Mouse (Mus musculus) limb, embryonic 14.5 days (tissue): Measurements from ENCODE around the gene Tmcc3. TPM values are rescaled to one million over a fixed set of nuclear protein-coding genes. Genes with fewer than 3 reads are reported as not detected.
A peak's percentile ranks its signal among the peaks of the same experiment; 100 is the strongest.

Experiments used
- ATAC-seq: fragments of 200-750 bp; cut with Nextera tagmentation; 2 replicates; pipeline ENCODE4 v1.8.0; 2017; ENCODE audit warnings: low read depth, moderate number of reproducible peaks, moderate TSS enrichment; ENCODE audit not compliant: low FRiP score
- DNase-seq: peaks from one replicate; pipeline ENCODE4 v3.0.0-alpha.2; 2015; ENCODE audit warnings: low spot score
- H3K27ac ChIP-seq: fragments of 300-500 bp; sonication (generic); replicated peaks from 2 replicates; pipeline ENCODE4 v1.5.1; 2014; ENCODE audit warnings: low read depth, mild to moderate bottlenecking, low read length, moderate library complexity, mixed read lengths
- H3K27me3 ChIP-seq: fragments of 300-500 bp; sonication (generic); 2 replicates; pipeline ENCODE4 v1.6.1; 2014; ENCODE audit warnings: low read length, mixed read lengths; ENCODE audit not compliant: control insufficient read depth, insufficient read depth
- H3K36me3 ChIP-seq: fragments of 300-500 bp; sonication (generic); 2 replicates; pipeline ENCODE4 v1.6.1; 2014; ENCODE audit warnings: mild to moderate bottlenecking, low read length, moderate library complexity, mixed read lengths; ENCODE audit not compliant: control insufficient read depth, insufficient read depth
- H3K4me1 ChIP-seq: fragments of 300-500 bp; sonication (generic); 2 replicates; pipeline ENCODE4 v1.6.1; 2014; ENCODE audit warnings: antibody characterized with exemption, low read length, mixed read lengths; ENCODE audit not compliant: control insufficient read depth, insufficient read depth
- H3K4me2 ChIP-seq: fragments of 300-500 bp; sonication (generic); replicated peaks from 2 replicates; pipeline ENCODE4 v1.6.1; 2014; ENCODE audit warnings: low read depth, mild to moderate bottlenecking, low read length, moderate library complexity; ENCODE audit not compliant: severe bottlenecking
- H3K4me3 ChIP-seq: fragments of 300-500 bp; sonication (generic); replicated peaks from 2 replicates; pipeline ENCODE4 v1.5.1; 2014; ENCODE audit warnings: low read length
- H3K9ac ChIP-seq: fragments of 300-500 bp; sonication (generic); 2 replicates; pipeline ENCODE4 v1.6.1; 2014; ENCODE audit warnings: mild to moderate bottlenecking, low read depth, low read length, moderate library complexity; ENCODE audit not compliant: severe bottlenecking
- H3K9me3 ChIP-seq: fragments of 300-500 bp; sonication (generic); 2 replicates; pipeline ENCODE4 v1.6.1; 2016; ENCODE audit warnings: low read length; ENCODE audit not compliant: control insufficient read depth
- POLR2A ChIP-seq: fragments of 200-500 bp; IDR thresholded peaks from 2 replicates; pipeline ENCODE4 v1.8.0; 2012; ENCODE audit warnings: inconsistent platforms, mild to moderate bottlenecking, moderate library complexity, borderline replicate concordance; ENCODE audit not compliant: insufficient read depth, insufficient read length; ENCODE audit errors: extremely low read depth
- WGBS: fragments of 180-500 bp; shearing (Covaris S2); extraction: QIAGEN DNeasy Blood & Tissue Kit; methylation state at CpG from one replicate; pipeline ENCODE4 v1.1.7; 2014; 5-methylcytosine and 5-hydroxymethylcytosine counted together
- polyA plus RNA-seq, 2 experiments: library from polyadenylated mRNA; depleted of rRNA in 1 of 2; stranded (reverse) in 1 of 2; unstranded in 1 of 2; fragments of >200 nt; fragmentation: Nextera tagmentation in 1 of 2; extraction: Ambion mirVana in 1 of 2; gene quantifications; 2 replicates each; pipeline versions ENCODE4 v1.2.1 to v1.2.3; 2012 to 2014

Gene Tmcc3
- polyA plus RNA-seq, 2 experiments, result 10.5 to 18.2 TPM

DNA sequence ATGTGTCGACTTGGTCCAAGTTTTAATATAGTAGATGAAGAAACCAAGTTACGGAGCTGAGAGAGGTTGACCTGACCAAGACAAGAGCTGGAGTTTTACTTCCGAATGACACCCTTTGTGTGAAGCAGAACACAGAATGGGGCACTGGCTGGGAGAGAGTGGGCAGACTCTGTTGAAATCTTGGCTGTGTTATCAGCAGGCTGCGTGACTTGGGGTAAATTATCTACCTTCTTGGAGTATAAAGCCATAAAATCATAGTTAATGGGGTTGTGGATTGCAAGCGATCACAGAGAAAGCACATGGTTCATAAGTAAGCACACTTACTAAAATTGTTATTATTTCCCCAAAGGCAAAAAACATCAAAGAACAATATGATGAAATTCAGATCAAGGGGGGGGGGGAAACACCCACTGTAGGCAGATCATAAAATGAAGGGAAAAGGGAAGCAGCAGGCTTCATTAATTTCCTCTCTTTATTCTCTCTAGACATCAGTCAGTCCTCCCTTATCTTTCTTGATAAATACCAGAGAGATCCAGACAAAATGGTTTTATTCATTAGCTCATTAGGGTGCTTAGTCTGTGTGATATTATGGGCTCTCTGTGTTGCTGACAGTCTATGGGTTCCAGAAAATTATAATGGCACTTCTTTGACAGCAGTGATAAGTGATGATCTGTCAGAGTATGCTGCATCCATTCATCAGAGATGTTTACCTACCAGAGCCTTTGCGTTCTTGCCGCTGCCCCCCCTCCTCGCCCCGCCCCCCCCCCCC is 1.1 kb upstream of the Tmcc3 start:
- H3K4me3 ChIP-seq, result no peak overlapping the region
- H3K27ac ChIP-seq, result no peak overlapping the region
- H3K9me3 ChIP-seq, result no peaks in the 10 kb centered on the region
- no peak for DNase-seq
- no peaks in the 10 kb centered on the region for H3K36me3 ChIP-seq
- no peak for TF ChIP-seq POLR2A
- H3K9ac ChIP-seq, result no peak overlapping the region
- ATAC-seq, result no peak
- H3K27me3 ChIP-seq, result peaks cover 22% of the 10 kb centered on the region
- H3K4me1 ChIP-seq, result peaks cover 7% of the 10 kb centered on the region; the same call in 1 of the 2 replicates
- WGBS, result 56% methylated on average over 7 of the region's 9 CpGs
- H3K4me2 ChIP-seq, result no peak overlapping the region

DNA sequence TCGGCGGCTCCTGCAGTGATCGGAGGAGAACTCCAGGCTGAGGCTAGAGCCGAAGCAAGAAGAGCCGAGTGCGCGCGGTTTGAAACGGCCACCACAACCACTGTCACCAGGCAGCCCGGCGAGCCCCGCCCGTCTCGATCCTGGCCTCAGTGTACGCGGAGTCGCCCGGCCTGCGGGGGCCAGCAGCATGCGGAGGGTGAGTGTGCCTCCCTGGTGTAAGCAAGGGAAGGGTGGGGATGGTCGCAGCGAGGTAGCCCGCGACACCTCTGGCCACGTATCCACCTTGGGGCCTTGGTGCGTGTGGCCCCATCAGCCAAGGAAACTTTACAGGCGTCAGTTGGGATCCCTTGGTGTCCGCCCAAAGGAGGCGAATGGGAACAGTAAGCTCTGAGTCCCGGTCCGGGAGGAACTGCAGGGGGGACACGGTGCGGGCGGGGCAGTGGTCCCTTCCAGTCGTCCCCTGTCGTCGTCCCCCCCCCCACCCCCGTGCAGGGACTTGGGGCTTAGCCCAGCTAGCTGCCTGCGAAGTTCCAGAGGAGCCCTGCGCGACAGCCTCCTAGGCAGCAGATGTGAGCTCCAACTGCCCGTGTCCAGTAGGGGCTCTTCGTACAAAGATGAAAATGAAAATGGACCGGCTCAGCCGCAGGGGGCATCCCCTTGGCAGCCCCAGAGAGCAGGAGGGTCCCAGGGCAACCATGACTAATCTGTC is 412 bp downstream of the Tmcc3 start:
- H3K4me1 ChIP-seq, result peaks cover 7% of the 10 kb centered on the region; the same call in 1 of the 2 replicates
- no peaks in the 10 kb centered on the region for H3K9me3 ChIP-seq
- ATAC-seq (no peak), DNase-seq (no peak)
- no peak for TF ChIP-seq POLR2A
- H3K27ac ChIP-seq, result no peak overlapping the region
- H3K4me3 ChIP-seq, result peak overlapping the region; percentile 41
- peak overlapping the region; percentile 50 for H3K9ac ChIP-seq
- peak overlapping the region; percentile 86 for H3K4me2 ChIP-seq
- H3K36me3 ChIP-seq, result no peaks in the 10 kb centered on the region
- 2% methylated on average over 43 of the region's 45 CpGs for WGBS
- peaks cover 22% of the 10 kb centered on the region for H3K27me3 ChIP-seq

DNA sequence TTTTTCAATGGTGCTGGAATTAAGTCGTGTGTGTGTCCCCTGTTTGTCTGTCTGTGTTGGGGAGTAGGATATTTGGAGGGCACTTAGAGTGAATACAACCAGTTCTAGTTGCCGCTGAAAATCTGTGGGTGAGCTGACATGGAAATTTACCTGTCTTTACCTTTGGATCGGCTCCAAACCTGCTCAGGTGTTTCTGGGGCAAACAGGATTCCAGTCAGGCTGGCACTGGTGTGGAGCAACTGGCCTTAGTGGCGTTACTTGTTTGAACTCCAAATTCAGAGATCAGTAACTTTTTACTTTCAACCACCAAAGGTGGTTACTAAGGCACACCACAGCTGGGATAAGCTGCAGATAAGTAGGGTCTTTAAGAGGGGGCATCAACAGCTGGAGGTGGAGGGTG is 1.4 kb downstream of the Tmcc3 start:
- WGBS, result 77% methylated on average over 4 of the region's 4 CpGs
- DNase-seq, result no peak
- TF ChIP-seq POLR2A, result no peak
- no peak overlapping the region for H3K27ac ChIP-seq
- no peak overlapping the region for H3K4me2 ChIP-seq
- H3K4me3 ChIP-seq, result no peak overlapping the region
- ATAC-seq, result no peak
- no peak overlapping the region for H3K9ac ChIP-seq
- H3K36me3 ChIP-seq, result no peaks in the 10 kb centered on the region
- peaks cover 7% of the 10 kb centered on the region; the same call in 1 of the 2 replicates for H3K4me1 ChIP-seq
- peaks cover 22% of the 10 kb centered on the region for H3K27me3 ChIP-seq
- no peaks in the 10 kb centered on the region for H3K9me3 ChIP-seq

DNA sequence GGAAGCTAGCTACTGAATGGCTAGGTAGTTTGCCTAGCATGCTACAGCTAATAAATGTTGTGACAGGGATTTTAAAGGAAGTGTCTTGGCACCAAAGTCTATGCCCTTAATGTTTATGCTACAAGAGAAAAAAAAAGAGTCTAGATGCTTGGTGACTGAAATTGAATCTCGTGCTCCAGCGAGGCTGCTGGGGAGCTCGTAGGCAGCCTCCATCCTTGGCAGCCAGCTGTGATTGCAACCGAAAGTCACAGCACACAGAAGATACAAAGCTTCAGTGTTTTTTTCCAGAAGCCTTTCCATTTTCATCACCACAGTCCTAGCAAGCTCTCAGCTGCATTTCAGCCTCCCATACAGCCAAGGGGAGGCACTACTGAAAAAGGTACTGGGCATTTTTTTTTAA is 6.8 kb downstream of the Tmcc3 start:
- Histone ChIP-seq H3K9me3 (no peaks in the 10 kb centered on the region), H3K9ac (no peak overlapping the region), H3K36me3 (no peaks in the 10 kb centered on the region), H3K4me3 (no peak overlapping the region), H3K4me1 (no peaks in the 10 kb centered on the region), H3K4me2 (no peak overlapping the region), H3K27ac (no peak overlapping the region), H3K27me3 (no peaks in the 10 kb centered on the region)
- 37% methylated on average over 4 of the region's 4 CpGs for WGBS
- DNase-seq (no peak), ATAC-seq (no peak)
- no peak for TF ChIP-seq POLR2A

DNA sequence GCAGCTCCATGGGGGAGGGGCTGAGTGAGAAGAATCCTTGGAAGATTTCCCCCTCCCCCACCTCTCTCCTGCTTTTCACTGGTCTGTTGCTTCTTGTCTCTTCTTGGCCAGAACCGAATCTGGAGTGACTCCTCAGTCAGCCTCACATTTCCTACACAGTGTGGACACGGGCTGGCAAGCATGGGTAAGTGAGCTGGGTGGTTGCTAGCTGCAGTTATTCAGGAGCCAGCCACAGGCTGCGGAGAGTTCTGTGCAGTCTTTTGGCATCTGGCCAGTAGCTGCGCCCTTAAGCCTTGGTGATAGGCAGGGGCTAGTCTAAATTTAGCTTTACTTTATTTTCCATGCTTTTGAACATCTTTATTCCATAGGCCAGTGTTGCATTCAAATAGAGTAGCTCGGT is 18.2 kb downstream of the Tmcc3 start:
- Histone ChIP-seq H3K4me2 (no peak overlapping the region), H3K36me3 (no peaks in the 10 kb centered on the region), H3K27me3 (no peaks in the 10 kb centered on the region), H3K4me3 (no peak overlapping the region), H3K27ac (no peak overlapping the region), H3K9me3 (0 out of 2 replicates have a peak, but pooled peaks cover under 1% of the 10 kb centered on the region), H3K4me1 (0 out of 2 replicates have a peak, but pooled peaks cover 6% of the 10 kb centered on the region), H3K9ac (no peak overlapping the region)
- peak; percentile 61 for DNase-seq
- 31% methylated on average over 5 of the region's 5 CpGs for WGBS
- ATAC-seq, result no peak
- TF ChIP-seq POLR2A, result no peak
